Mouse (Mus musculus): ENCODE data around the gene Fam53a. TPM values are rescaled to one million over a fixed set of nuclear protein-coding genes. Genes with fewer than 3 reads are reported as not detected.

The Fam53a gene
- 17.5 and 18.4 TPM in 2 replicates for polyA plus RNA-seq (2015; fragmentation: Nextera tagmentation; extraction: Ambion mirVana)

- Histone ChIP-seq H3K9me3 (replicated peaks; ENCODE audit: control insufficient read depth, low read length) (no peaks in the 10 kb centered on the region), H3K9ac (ENCODE audit: low read depth, low read length) (peak within 1 kb of the TSS; percentile 79), H3K36me3 (ENCODE audit: control insufficient read depth, insufficient read depth) (no peaks in the 10 kb centered on the region), H3K4me1 (ENCODE audit: control insufficient read depth, low read depth, low read length) (peaks cover 22% of the 10 kb centered on the region), H3K27ac (ENCODE audit: low read length) (peak within 1 kb of the TSS; percentile 85), H3K27me3 (ENCODE audit: control insufficient read depth, insufficient read depth, low read depth, low read length) (no peaks in the 10 kb centered on the region), H3K4me3 (ENCODE audit: low read depth, low read length) (peak within 1 kb of the TSS; percentile 83), H3K4me2 (ENCODE audit: low read depth, low read length) (peak within 1 kb of the TSS; percentile 99)
- under 1% methylated on average over 77 of the region's 99 CpGs for WGBS (ENCODE audit: insufficient replicate concordance)
- ATAC-seq (ENCODE audit: low read depth): peak; percentile 94
Measured at GRCm38 (mm10) chr5:33629301-33629987, at the start of gene Fam53a, which contains the start of gene Gm9903. Gene Fam53a, minus strand, starts transcription at chr5:33629635. Gene Gm9903, plus strand, starts transcription at chr5:33629925.

GRCm38 (mm10) chr5:33678244-33678643 is 48.8 kb upstream of the Fam53a start:
- Histone ChIP-seq H3K4me2 (ENCODE audit: low read depth, low read length) (no peak overlapping the region), H3K9me3 (replicated peaks; ENCODE audit: control insufficient read depth, low read length) (no peaks in the 10 kb centered on the region), H3K27me3 (ENCODE audit: control insufficient read depth, insufficient read depth, low read depth, low read length) (no peaks in the 10 kb centered on the region), H3K27ac (ENCODE audit: low read length) (no peak overlapping the region), H3K36me3 (ENCODE audit: control insufficient read depth, insufficient read depth) (no peaks in the 10 kb centered on the region), H3K4me3 (ENCODE audit: low read depth, low read length) (no peak overlapping the region), H3K9ac (ENCODE audit: low read depth, low read length) (no peak overlapping the region), H3K4me1 (ENCODE audit: control insufficient read depth, low read depth, low read length) (peaks cover 3% of the 10 kb centered on the region)
- 73% methylated on average over 5 of the region's 5 CpGs for whole genome bisulfite sequencing (ENCODE audit: insufficient replicate concordance)
- ATAC-seq (ENCODE audit: low read depth): no peak

DNA sequence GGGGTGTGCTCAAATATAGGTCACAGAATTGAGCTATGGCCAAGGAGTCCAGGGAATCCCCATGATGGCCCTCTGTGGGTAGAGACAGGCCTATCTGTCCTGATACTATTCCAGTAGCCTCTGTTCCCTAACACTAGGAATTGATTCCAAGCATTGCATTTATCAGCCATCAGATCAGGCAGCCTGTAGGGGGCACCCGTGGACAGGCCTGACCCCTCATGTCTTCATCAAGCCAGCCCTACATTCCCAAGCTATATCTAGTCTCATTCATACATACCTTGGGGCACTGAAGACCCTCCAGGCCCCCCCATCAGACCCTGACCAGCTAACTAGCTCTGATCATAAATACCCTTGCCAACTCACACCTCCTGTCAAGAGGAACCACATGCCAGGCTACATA is 46.5 kb upstream of the Fam53a start:
- no peaks in the 10 kb centered on the region for H3K27me3 ChIP-seq (ENCODE audit: control insufficient read depth, insufficient read depth, low read depth, low read length)
- no peak for ATAC-seq (ENCODE audit: low read depth)
- H3K9me3 ChIP-seq (replicated peaks; ENCODE audit: control insufficient read depth, low read length): no peaks in the 10 kb centered on the region
- H3K4me2 ChIP-seq (ENCODE audit: low read depth, low read length): no peak overlapping the region
- no peak overlapping the region for H3K4me3 ChIP-seq (ENCODE audit: low read depth, low read length)
- peaks cover 21% of the 10 kb centered on the region for H3K36me3 ChIP-seq (ENCODE audit: control insufficient read depth, insufficient read depth)
- 0% methylated on average over 1 of the region's 1 CpGs for WGBS (ENCODE audit: insufficient replicate concordance)
- no peak overlapping the region for H3K27ac ChIP-seq (ENCODE audit: low read length)
- no peak overlapping the region for H3K9ac ChIP-seq (ENCODE audit: low read depth, low read length)
- H3K4me1 ChIP-seq (ENCODE audit: control insufficient read depth, low read depth, low read length): no peaks in the 10 kb centered on the region

GRCm38 (mm10) chr5:33674439-33674838 is 45.0 kb upstream of the Fam53a start:
- H3K36me3 ChIP-seq (ENCODE audit: control insufficient read depth, insufficient read depth): peaks cover 36% of the 10 kb centered on the region
- no peak overlapping the region for H3K27ac ChIP-seq (ENCODE audit: low read length)
- no peaks in the 10 kb centered on the region for H3K4me1 ChIP-seq (ENCODE audit: control insufficient read depth, low read depth, low read length)
- 85% methylated on average over 3 of the region's 3 CpGs for WGBS (ENCODE audit: insufficient replicate concordance)
- no peak for ATAC-seq (ENCODE audit: low read depth)
- no peaks in the 10 kb centered on the region for H3K9me3 ChIP-seq (replicated peaks; ENCODE audit: control insufficient read depth, low read length)
- H3K4me3 ChIP-seq (ENCODE audit: low read depth, low read length): no peak overlapping the region
- H3K9ac ChIP-seq (ENCODE audit: low read depth, low read length): no peak overlapping the region
- H3K27me3 ChIP-seq (ENCODE audit: control insufficient read depth, insufficient read depth, low read depth, low read length): no peaks in the 10 kb centered on the region
- H3K4me2 ChIP-seq (ENCODE audit: low read depth, low read length): no peak overlapping the region

- no peaks in the 10 kb centered on the region for H3K4me1 ChIP-seq (ENCODE audit: control insufficient read depth, low read depth, low read length)
- H3K27ac ChIP-seq (ENCODE audit: low read length): no peak overlapping the region
- no peak overlapping the region for H3K9ac ChIP-seq (ENCODE audit: low read depth, low read length)
- H3K9me3 ChIP-seq (replicated peaks; ENCODE audit: control insufficient read depth, low read length): no peaks in the 10 kb centered on the region
- no peaks in the 10 kb centered on the region for H3K27me3 ChIP-seq (ENCODE audit: control insufficient read depth, insufficient read depth, low read depth, low read length)
- H3K4me3 ChIP-seq (ENCODE audit: low read depth, low read length): no peak overlapping the region
- H3K36me3 ChIP-seq (ENCODE audit: control insufficient read depth, insufficient read depth): peaks cover 64% of the 10 kb centered on the region
- H3K4me2 ChIP-seq (ENCODE audit: low read depth, low read length): no peak overlapping the region
- no peak for ATAC-seq (ENCODE audit: low read depth)
- 31% methylated on average over 5 of the region's 5 CpGs for WGBS (ENCODE audit: insufficient replicate concordance)
Measured at GRCm38 (mm10) chr5:33671659-33672058, 42.2 kb upstream of the Fam53a start.

DNA sequence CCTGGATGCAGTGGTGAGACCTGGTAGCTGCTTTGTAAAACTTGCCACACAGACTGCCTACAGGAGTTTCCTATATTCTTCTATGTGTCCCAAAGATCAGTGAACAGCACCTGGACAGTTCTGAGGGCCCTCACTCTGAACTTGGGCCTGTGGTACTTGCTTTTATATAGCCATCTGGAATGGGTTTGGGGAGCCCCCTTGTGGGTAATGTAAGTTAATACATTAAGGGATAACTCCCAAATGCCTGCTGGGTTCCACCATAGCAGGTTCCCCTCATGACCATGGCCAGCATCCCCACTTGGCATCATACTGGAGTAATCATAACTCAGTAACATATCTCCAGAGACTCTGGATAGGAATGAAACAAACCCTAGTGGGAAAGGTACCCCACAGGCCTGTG is 38.8 kb upstream of the Fam53a start:
- Histone ChIP-seq H3K9me3 (replicated peaks; ENCODE audit: control insufficient read depth, low read length) (no peaks in the 10 kb centered on the region), H3K36me3 (ENCODE audit: control insufficient read depth, insufficient read depth) (peaks cover 83% of the 10 kb centered on the region), H3K4me2 (ENCODE audit: low read depth, low read length) (no peak overlapping the region), H3K27me3 (ENCODE audit: control insufficient read depth, insufficient read depth, low read depth, low read length) (no peaks in the 10 kb centered on the region), H3K4me3 (ENCODE audit: low read depth, low read length) (no peak overlapping the region), H3K4me1 (ENCODE audit: control insufficient read depth, low read depth, low read length) (no peaks in the 10 kb centered on the region), H3K27ac (ENCODE audit: low read length) (no peak overlapping the region), H3K9ac (ENCODE audit: low read depth, low read length) (no peak overlapping the region)
- peak; percentile 13; the same call in 1 of the 2 replicates for ATAC-seq (ENCODE audit: low read depth)

DNA sequence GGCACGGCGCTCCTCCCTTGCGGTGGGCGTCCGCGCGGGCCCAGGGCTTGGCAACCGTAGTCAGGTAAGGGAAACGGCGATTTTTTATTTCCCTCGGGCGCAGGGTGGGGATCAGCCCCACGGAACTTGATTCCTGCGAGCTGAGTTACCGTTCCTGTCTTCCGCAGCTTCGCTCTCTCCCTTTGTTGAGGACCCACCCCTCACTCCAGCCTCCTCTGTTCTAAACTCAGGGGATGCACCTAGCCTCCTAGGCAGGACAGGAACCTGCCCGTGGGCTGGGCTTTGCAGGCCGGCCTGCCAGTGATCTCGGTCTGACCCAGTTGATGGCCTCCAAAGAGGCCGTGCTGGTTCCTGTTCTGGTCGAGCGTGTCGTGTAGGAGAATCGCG is 29.2 kb upstream of the Fam53a start:
- H3K4me3 ChIP-seq (ENCODE audit: low read depth, low read length): peak overlapping the region; percentile 94
- peak overlapping the region; percentile 90 for H3K9ac ChIP-seq (ENCODE audit: low read depth, low read length)
- H3K36me3 ChIP-seq (ENCODE audit: control insufficient read depth, insufficient read depth): peaks cover 44% of the 10 kb centered on the region
- ATAC-seq (ENCODE audit: low read depth): no peak
- peak overlapping the region; percentile 98 for H3K27ac ChIP-seq (ENCODE audit: low read length)
- H3K9me3 ChIP-seq (replicated peaks; ENCODE audit: control insufficient read depth, low read length): no peaks in the 10 kb centered on the region
- H3K27me3 ChIP-seq (ENCODE audit: control insufficient read depth, insufficient read depth, low read depth, low read length): no peaks in the 10 kb centered on the region
- WGBS (ENCODE audit: insufficient replicate concordance): under 1% methylated on average over 26 of the region's 26 CpGs
- H3K4me2 ChIP-seq (ENCODE audit: low read depth, low read length): peak overlapping the region; percentile 74
- peaks cover 41% of the 10 kb centered on the region for H3K4me1 ChIP-seq (ENCODE audit: control insufficient read depth, low read depth, low read length)

GRCm38 (mm10) chr5:33657787-33658663 is 28.6 kb upstream of the Fam53a start, which contains the start of the genes Tacc3 and Tmem129:
Gene Tacc3, plus strand, starts transcription at chr5:33658128.
Gene Tmem129, minus strand, starts transcription at chr5:33658416.
- Histone ChIP-seq H3K9ac (ENCODE audit: low read depth, low read length) (peak within 1 kb of the TSS; percentile 94), H3K27ac (ENCODE audit: low read length) (peak within 1 kb of the TSS; percentile 98), H3K27me3 (ENCODE audit: control insufficient read depth, insufficient read depth, low read depth, low read length) (no peaks in the 10 kb centered on the region), H3K4me1 (ENCODE audit: control insufficient read depth, low read depth, low read length) (peaks cover 47% of the 10 kb centered on the region), H3K9me3 (replicated peaks; ENCODE audit: control insufficient read depth, low read length) (no peaks in the 10 kb centered on the region), H3K36me3 (ENCODE audit: control insufficient read depth, insufficient read depth) (peaks cover 41% of the 10 kb centered on the region), H3K4me2 (ENCODE audit: low read depth, low read length) (peak within 1 kb of the TSS; percentile 95), H3K4me3 (ENCODE audit: low read depth, low read length) (peak within 1 kb of the TSS; percentile 94)
- WGBS (ENCODE audit: insufficient replicate concordance): under 1% methylated on average over 60 of the region's 60 CpGs
- ATAC-seq (ENCODE audit: low read depth): peak; percentile 92
